Mouse (Mus musculus) heart, postnatal 36 days (tissue): ENCODE measurements around the gene Rhot2. TPM values are rescaled to one million over a fixed set of nuclear protein-coding genes. Genes with fewer than 3 reads are reported as not detected.
"Not testable (repeated sequence)": the region's sequence is repeated elsewhere in the genome, so short reads cannot be mapped to it uniquely, and the experiment has no call there.

ENCODE experiments used
- DNase-seq, 2 experiments: peaks; one replicate each; pipeline ENCODE4 v3.0.0; 2021 to 2022
- intact Hi-C: fragments of 180-260 bp; cut with DNase I; formaldehyde crosslinking; loops from one replicate; pipeline ENCODE4 v1.15.1; 2025
- total RNA-seq, 2 experiments: library from RNA; stranded (reverse); gene quantifications; 2 replicates each; pipeline ENCODE4 v1.2.3; 2021

Rhot2 gene
- total RNA-seq, 2 experiments from 2014 or later, result 110 to 115 TPM

- intact Hi-C loops, result no loop called here
Observed at GRCm38 (mm10) chr17:25874721-25875170, 30.1 kb upstream of the Rhot2 start, which contains the start of gene Mettl26. TSS of gene Mettl26 (plus strand) at chr17:25875074.

GRCm38 (mm10) chr17:25874148-25874720, 29.6 kb upstream of the Rhot2 start:
- no peak for DNase-seq
- intact Hi-C loops, result no loop called here

More at GRCm38 (mm10) chr17:25874721-25875170, 30.1 kb upstream of the Rhot2 start, which contains the start of gene Mettl26:
- DNase-seq, result peak; percentile 97 to 99

GRCm38 (mm10) chr17:25873405-25874147, 28.9 kb upstream of the Rhot2 start:
- no peak for DNase-seq
- intact Hi-C loops, result no loop called here

- DNase-seq, result no peak
- intact Hi-C loops, result no loop called here
Observed at GRCm38 (mm10) chr17:25872676-25873075, 28.0 kb upstream of the Rhot2 start.

- intact Hi-C loops, DNase-seq: not testable (repeated sequence)
Observed at GRCm38 (mm10) chr17:25871566-25871965, 26.9 kb upstream of the Rhot2 start.

- intact Hi-C loops, result loop anchor here (2.0 kb wide), 1 partner anchor 25 kb away; the partner anchor contains the start of gene Rhot2
- DNase-seq, result no peak
Observed at GRCm38 (mm10) chr17:25869954-25870353, 25.3 kb upstream of the Rhot2 start.

GRCm38 (mm10) chr17:25869498-25869897, 24.8 kb upstream of the Rhot2 start:
- no peak for DNase-seq
- intact Hi-C loops, result loop anchor here (2.0 kb wide), 1 partner anchor 25 kb away; the partner anchor contains the start of gene Rhot2

GRCm38 (mm10) chr17:25868601-25869191, 24.0 kb upstream of the Rhot2 start, which contains the start of gene Mcrip2:
TSS of gene Mcrip2 (minus strand) at chr17:25868764.
- intact Hi-C loops, result loop anchor here (2.0 kb wide), 1 partner anchor 24 kb away; the partner anchor contains the start of gene Rhot2
- DNase-seq, result peak; percentile 83 to 86

GRCm38 (mm10) chr17:25867836-25868600, 23.4 kb upstream of the Rhot2 start:
- intact Hi-C loops, result loop anchor here (2.0 kb wide), 1 partner anchor 23 kb away; the partner anchor contains the start of gene Rhot2
- DNase-seq, result peak; percentile 68 to 69

GRCm38 (mm10) chr17:25867509-25867835, 22.8 kb upstream of the Rhot2 start:
- DNase-seq, result no peak
- intact Hi-C loops, result no loop called here

- intact Hi-C loops, result no loop called here
- no peak for DNase-seq
Observed at GRCm38 (mm10) chr17:25866172-25866571, 21.5 kb upstream of the Rhot2 start.

GRCm38 (mm10) chr17:25865288-25865687, 20.6 kb upstream of the Rhot2 start:
- intact Hi-C loops, result no loop called here
- no peak for DNase-seq

- intact Hi-C loops, result no loop called here
Observed at GRCm38 (mm10) chr17:25864311-25864710, 19.7 kb upstream of the Rhot2 start.

GRCm38 (mm10) chr17:25863681-25864080, 19.0 kb upstream of the Rhot2 start:
- no peak for DNase-seq
- intact Hi-C loops, result no loop called here

More at GRCm38 (mm10) chr17:25864311-25864710, 19.7 kb upstream of the Rhot2 start:
- DNase-seq, result no peak

- no peak for DNase-seq
- intact Hi-C loops, result no loop called here
Observed at GRCm38 (mm10) chr17:25861704-25862612, 17.3 kb upstream of the Rhot2 start.

- DNase-seq, result peak; percentile 89
- intact Hi-C loops, result no loop called here
Observed at GRCm38 (mm10) chr17:25860832-25861703, 16.4 kb upstream of the Rhot2 start, which contains the start of gene Wdr90. TSS of gene Wdr90 (minus strand) at chr17:25861501.

- intact Hi-C loops, result no loop called here
Observed at GRCm38 (mm10) chr17:25860229-25860628, 15.6 kb upstream of the Rhot2 start.

More at GRCm38 (mm10) chr17:25860229-25860628, 15.6 kb upstream of the Rhot2 start:
- no peak for DNase-seq
